Mouse (Mus musculus): ENCODE data around the gene Rbpj. TPM values are rescaled to one million over a fixed set of nuclear protein-coding genes. Genes with fewer than 3 reads are reported as not detected.

Rbpj gene
- polyA plus RNA-seq, 1 experiment from 2014 or later, result 14.2 TPM

DNA sequence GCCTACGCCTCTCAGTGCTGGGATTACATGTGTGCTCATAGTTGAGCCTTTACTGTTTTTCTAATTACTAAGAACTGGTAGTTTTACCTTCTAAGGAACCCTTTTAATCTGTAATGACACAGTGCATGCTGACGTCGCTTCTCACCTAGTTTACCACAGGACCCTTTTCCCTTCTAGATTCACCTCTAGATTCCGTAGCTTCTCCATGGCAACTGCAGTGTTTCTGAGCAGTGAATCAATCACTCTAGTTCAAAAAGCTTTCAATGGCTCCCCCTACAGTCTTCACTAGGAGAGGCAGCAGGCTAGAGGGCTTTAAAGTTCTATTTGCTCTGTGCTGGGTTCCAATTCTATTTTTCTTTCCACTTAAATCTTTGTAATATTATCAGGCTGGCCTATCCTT is 128.3 kb downstream of the Rbpj start:
- H3K36me3 ChIP-seq (ENCODE audit: control insufficient read depth, insufficient read depth), result no peaks in the 10 kb centered on the region
- 0 out of 2 replicates have a peak overlapping the region, but pooled peaks have one; percentile 9 for H3K4me2 ChIP-seq (replicated peaks; ENCODE audit: low read depth)
- H3K4me3 ChIP-seq (ENCODE audit: low read depth, low read length), result no peak overlapping the region
- TF ChIP-seq CTCF (IDR thresholded peaks at IDR 0.05; ENCODE audit: low read depth), result peak; percentile 75
- no peaks in the 10 kb centered on the region for H3K4me1 ChIP-seq (replicated peaks; ENCODE audit: control insufficient read depth, insufficient read depth, low read length)
- 43% methylated on average over 4 of the region's 4 CpGs for WGBS
- H3K9ac ChIP-seq (ENCODE audit: low read depth, low read length), result no peak overlapping the region
- no peak overlapping the region for H3K27ac ChIP-seq (ENCODE audit: low read depth, low read length)
- no peaks in the 10 kb centered on the region for H3K27me3 ChIP-seq (replicated peaks; ENCODE audit: control insufficient read depth, insufficient read depth, low read length)
- ATAC-seq, result no peak
- H3K9me3 ChIP-seq (ENCODE audit: control insufficient read depth), result no peaks in the 10 kb centered on the region

DNA sequence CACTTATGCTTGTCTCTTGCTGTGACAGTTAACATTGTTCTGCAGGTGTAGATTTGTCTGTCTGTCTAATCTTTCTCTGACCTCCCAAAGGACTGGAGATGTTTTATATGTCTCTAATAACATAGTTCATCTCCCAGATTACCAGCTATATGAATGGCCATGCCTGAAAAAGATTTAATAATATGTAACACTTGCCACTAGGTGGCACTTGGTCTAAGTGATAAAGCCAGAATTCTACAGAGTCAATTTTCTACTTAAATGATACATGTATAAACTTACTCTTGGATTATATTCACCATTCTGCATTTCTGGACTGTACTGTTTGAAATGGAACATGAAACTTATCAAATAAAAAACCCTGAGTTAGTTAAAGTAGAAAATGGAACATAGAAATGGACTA is 132.6 kb downstream of the Rbpj start:
- H3K27me3 ChIP-seq (replicated peaks; ENCODE audit: control insufficient read depth, insufficient read depth, low read length), result no peaks in the 10 kb centered on the region
- no peak overlapping the region for H3K9ac ChIP-seq (ENCODE audit: low read depth, low read length)
- no peak for ATAC-seq
- no peaks in the 10 kb centered on the region for H3K36me3 ChIP-seq (ENCODE audit: control insufficient read depth, insufficient read depth)
- no peaks in the 10 kb centered on the region for H3K4me1 ChIP-seq (replicated peaks; ENCODE audit: control insufficient read depth, insufficient read depth, low read length)
- H3K4me3 ChIP-seq (ENCODE audit: low read depth, low read length), result no peak overlapping the region
- H3K9me3 ChIP-seq (ENCODE audit: control insufficient read depth), result no peaks in the 10 kb centered on the region
- peak; percentile 59 for TF ChIP-seq CTCF (IDR thresholded peaks at IDR 0.05; ENCODE audit: low read depth)
- no peak overlapping the region for H3K4me2 ChIP-seq (replicated peaks; ENCODE audit: low read depth)
- no peak overlapping the region for H3K27ac ChIP-seq (ENCODE audit: low read depth, low read length)

GRCm38 (mm10) chr5:53599116-53599515 is 133.2 kb downstream of the Rbpj start:
- Histone ChIP-seq H3K9ac (ENCODE audit: low read depth, low read length) (no peak overlapping the region), H3K27ac (ENCODE audit: low read depth, low read length) (no peak overlapping the region), H3K4me2 (replicated peaks; ENCODE audit: low read depth) (no peak overlapping the region), H3K4me3 (ENCODE audit: low read depth, low read length) (no peak overlapping the region), H3K27me3 (replicated peaks; ENCODE audit: control insufficient read depth, insufficient read depth, low read length) (no peaks in the 10 kb centered on the region), H3K9me3 (ENCODE audit: control insufficient read depth) (no peaks in the 10 kb centered on the region), H3K36me3 (ENCODE audit: control insufficient read depth, insufficient read depth) (no peaks in the 10 kb centered on the region), H3K4me1 (replicated peaks; ENCODE audit: control insufficient read depth, insufficient read depth, low read length) (no peaks in the 10 kb centered on the region)
- 100% methylated on average over 1 of the region's 1 CpGs for WGBS
- TF ChIP-seq CTCF (IDR thresholded peaks at IDR 0.05; ENCODE audit: low read depth), result no peak
- no peak for ATAC-seq

DNA sequence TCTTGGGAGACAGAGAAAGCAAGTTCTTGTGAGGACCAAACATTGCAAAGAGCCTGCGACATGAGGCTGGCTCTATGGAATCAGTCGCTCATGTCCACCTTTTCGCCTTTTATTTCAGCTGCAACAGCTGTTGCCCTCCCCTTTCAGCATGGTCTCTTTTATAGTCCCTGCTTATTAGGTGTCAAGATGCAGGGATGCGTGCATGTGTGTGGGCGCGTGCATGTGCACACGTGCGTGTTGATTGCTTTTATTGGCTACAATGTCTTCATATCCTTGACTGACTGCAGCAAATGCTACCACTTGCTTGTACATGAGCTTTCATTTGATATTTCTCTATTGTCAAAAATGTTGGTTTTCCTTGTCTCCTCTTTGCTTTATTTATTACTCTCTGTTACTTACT is 136.2 kb downstream of the Rbpj start:
- H3K4me1 ChIP-seq (replicated peaks; ENCODE audit: control insufficient read depth, insufficient read depth, low read length), result no peaks in the 10 kb centered on the region
- no peak overlapping the region for H3K9ac ChIP-seq (ENCODE audit: low read depth, low read length)
- ATAC-seq, result no peak
- no peak overlapping the region for H3K27ac ChIP-seq (ENCODE audit: low read depth, low read length)
- no peak overlapping the region for H3K4me2 ChIP-seq (replicated peaks; ENCODE audit: low read depth)
- TF ChIP-seq CTCF (IDR thresholded peaks at IDR 0.05; ENCODE audit: low read depth), result no peak
- 91% methylated on average over 8 of the region's 8 CpGs for WGBS
- H3K9me3 ChIP-seq (ENCODE audit: control insufficient read depth), result no peaks in the 10 kb centered on the region
- H3K27me3 ChIP-seq (replicated peaks; ENCODE audit: control insufficient read depth, insufficient read depth, low read length), result no peaks in the 10 kb centered on the region
- H3K4me3 ChIP-seq (ENCODE audit: low read depth, low read length), result no peak overlapping the region
- H3K36me3 ChIP-seq (ENCODE audit: control insufficient read depth, insufficient read depth), result no peaks in the 10 kb centered on the region

DNA sequence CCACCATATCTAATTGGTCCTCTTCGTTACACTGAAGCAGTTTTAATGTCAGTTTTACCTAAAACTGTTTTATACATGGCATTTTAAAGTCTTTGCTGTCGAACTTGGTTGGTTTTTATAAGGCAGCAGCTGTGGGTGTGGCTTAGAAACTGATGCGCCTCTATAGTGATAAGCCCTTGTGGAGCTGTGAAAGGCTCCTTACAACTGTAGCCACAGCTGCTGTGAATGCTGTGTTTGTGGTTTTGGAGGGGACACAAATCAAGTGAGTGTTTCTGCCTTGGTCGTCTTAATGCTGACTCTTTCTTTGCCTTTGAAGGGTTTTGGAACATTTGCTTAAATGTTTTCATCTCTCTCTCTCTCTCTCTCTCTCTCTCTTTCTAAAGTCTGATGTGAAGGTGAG is 139.5 kb downstream of the Rbpj start:
- TF ChIP-seq CTCF (IDR thresholded peaks at IDR 0.05; ENCODE audit: low read depth), result no peak
- H3K4me2 ChIP-seq (replicated peaks; ENCODE audit: low read depth), result no peak overlapping the region
- no peaks in the 10 kb centered on the region for H3K36me3 ChIP-seq (ENCODE audit: control insufficient read depth, insufficient read depth)
- no peak for ATAC-seq
- no peaks in the 10 kb centered on the region for H3K9me3 ChIP-seq (ENCODE audit: control insufficient read depth)
- H3K4me3 ChIP-seq (ENCODE audit: low read depth, low read length), result no peak overlapping the region
- H3K9ac ChIP-seq (ENCODE audit: low read depth, low read length), result no peak overlapping the region
- H3K4me1 ChIP-seq (replicated peaks; ENCODE audit: control insufficient read depth, insufficient read depth, low read length), result no peaks in the 10 kb centered on the region
- no peaks in the 10 kb centered on the region for H3K27me3 ChIP-seq (replicated peaks; ENCODE audit: control insufficient read depth, insufficient read depth, low read length)
- no peak overlapping the region for H3K27ac ChIP-seq (ENCODE audit: low read depth, low read length)
- 73% methylated on average over 4 of the region's 4 CpGs for WGBS

DNA sequence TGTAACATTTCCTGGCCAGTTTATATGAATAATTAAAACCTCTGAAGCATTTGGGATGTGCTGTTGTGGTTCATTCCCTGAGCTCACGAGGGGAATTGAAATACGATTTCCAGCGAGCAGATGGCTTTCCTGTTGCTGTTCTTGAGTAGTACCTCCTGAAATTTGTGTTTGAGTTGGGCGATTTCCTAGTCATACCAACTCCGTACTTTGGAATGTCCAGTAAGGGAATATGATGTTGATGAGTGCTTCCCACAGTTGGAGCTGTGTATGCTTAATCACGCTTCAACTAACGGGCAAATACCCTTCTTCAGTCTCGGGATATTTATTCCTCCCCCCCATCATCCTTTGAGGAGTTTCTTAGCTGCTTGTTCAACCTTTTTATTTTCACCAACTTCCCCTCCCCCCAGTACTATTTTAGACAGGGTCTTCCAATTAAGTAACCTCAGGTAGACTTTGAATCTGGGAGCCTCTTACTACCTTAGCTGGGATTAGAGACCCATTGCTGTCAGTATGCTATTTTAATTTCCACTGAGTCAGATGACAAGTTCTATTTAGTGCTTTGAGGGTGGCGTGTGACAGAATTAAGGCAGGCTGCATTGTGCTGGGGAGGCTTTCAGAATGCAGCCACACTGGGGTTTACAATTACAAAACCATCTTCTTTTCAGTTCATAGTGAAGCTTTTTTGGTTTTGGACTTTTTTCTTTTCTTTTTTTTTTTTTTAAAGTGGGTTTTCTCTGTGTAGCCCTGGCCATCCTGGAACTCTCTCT is 141.5 kb downstream of the Rbpj start:
- Histone ChIP-seq H3K4me1 (replicated peaks; ENCODE audit: control insufficient read depth, insufficient read depth, low read length) (no peaks in the 10 kb centered on the region), H3K36me3 (ENCODE audit: control insufficient read depth, insufficient read depth) (no peaks in the 10 kb centered on the region), H3K9ac (ENCODE audit: low read depth, low read length) (no peak overlapping the region), H3K27ac (ENCODE audit: low read depth, low read length) (no peak overlapping the region), H3K27me3 (replicated peaks; ENCODE audit: control insufficient read depth, insufficient read depth, low read length) (no peaks in the 10 kb centered on the region), H3K9me3 (ENCODE audit: control insufficient read depth) (no peaks in the 10 kb centered on the region), H3K4me2 (replicated peaks; ENCODE audit: low read depth) (no peak overlapping the region), H3K4me3 (ENCODE audit: low read depth, low read length) (no peak overlapping the region)
- WGBS, result 79% methylated on average over 9 of the region's 9 CpGs
- TF ChIP-seq CTCF (IDR thresholded peaks at IDR 0.05; ENCODE audit: low read depth), result no peak
- ATAC-seq, result no peak

Measured in intestine, postnatal 0 days (tissue).